Mouse (Mus musculus) hindbrain, embryonic 15.5 days (tissue): ENCODE measurements around the gene Parp8. TPM values are rescaled to one million over a fixed set of nuclear protein-coding genes. Genes with fewer than 3 reads are reported as not detected.
A peak's percentile ranks its signal among the peaks of the same experiment; 100 is the strongest.

Experiments used
- ATAC-seq: fragments of 200-750 bp; cut with Nextera tagmentation; 2 replicates; pipeline ENCODE4 v1.8.0; 2017; ENCODE audit warnings: low read depth, moderate number of reproducible peaks, moderate TSS enrichment; ENCODE audit not compliant: low FRiP score
- H3K27ac ChIP-seq: fragments of 300-500 bp; sonication (generic); replicated peaks from 2 replicates; pipeline ENCODE4 v1.5.1; 2015; ENCODE audit warnings: mild to moderate bottlenecking, inconsistent platforms
- H3K27me3 ChIP-seq: fragments of 300-500 bp; sonication (generic); 2 replicates; pipeline ENCODE4 v1.6.1; 2015; ENCODE audit warnings: control low read depth, inconsistent platforms
- H3K36me3 ChIP-seq: fragments of 300-500 bp; sonication (generic); 2 replicates; pipeline ENCODE4 v1.6.1; 2015; ENCODE audit warnings: control low read depth, inconsistent platforms
- H3K4me1 ChIP-seq: fragments of 300-500 bp; sonication (generic); replicated peaks from 2 replicates; pipeline ENCODE4 v1.6.1; 2015; ENCODE audit warnings: control low read depth, inconsistent platforms
- H3K4me2 ChIP-seq: fragments of 300-500 bp; sonication (generic); 2 replicates; pipeline ENCODE4 v1.6.1; 2015; ENCODE audit warnings: moderate library complexity, mild to moderate bottlenecking, inconsistent platforms
- H3K4me3 ChIP-seq: fragments of 300-500 bp; sonication (generic); 2 replicates; pipeline ENCODE4 v1.5.1; 2015; ENCODE audit warnings: mild to moderate bottlenecking, inconsistent platforms
- H3K9ac ChIP-seq: fragments of 300-500 bp; sonication (generic); 2 replicates; pipeline ENCODE4 v1.6.1; 2015; ENCODE audit warnings: inconsistent platforms
- H3K9me3 ChIP-seq: fragments of 300-500 bp; sonication (generic); 2 replicates; pipeline ENCODE4 v1.6.1; 2016; ENCODE audit warnings: control low read depth, inconsistent platforms
- WGBS: fragments of 180-500 bp; shearing (Covaris S2); methylation state at CpG from one replicate; pipeline ENCODE4 v1.1.7; 2015; 5-methylcytosine and 5-hydroxymethylcytosine counted together
- polyA plus RNA-seq: library from polyadenylated mRNA; unstranded; fragments of >200 nt; fragmentation: Nextera tagmentation; extraction: Ambion mirVana; gene quantifications from 2 replicates; pipeline ENCODE4 v1.2.1, GENCODE M21; 2015

Parp8 gene
- 29.1 and 32.5 TPM in 2 replicates for polyA plus RNA-seq

DNA sequence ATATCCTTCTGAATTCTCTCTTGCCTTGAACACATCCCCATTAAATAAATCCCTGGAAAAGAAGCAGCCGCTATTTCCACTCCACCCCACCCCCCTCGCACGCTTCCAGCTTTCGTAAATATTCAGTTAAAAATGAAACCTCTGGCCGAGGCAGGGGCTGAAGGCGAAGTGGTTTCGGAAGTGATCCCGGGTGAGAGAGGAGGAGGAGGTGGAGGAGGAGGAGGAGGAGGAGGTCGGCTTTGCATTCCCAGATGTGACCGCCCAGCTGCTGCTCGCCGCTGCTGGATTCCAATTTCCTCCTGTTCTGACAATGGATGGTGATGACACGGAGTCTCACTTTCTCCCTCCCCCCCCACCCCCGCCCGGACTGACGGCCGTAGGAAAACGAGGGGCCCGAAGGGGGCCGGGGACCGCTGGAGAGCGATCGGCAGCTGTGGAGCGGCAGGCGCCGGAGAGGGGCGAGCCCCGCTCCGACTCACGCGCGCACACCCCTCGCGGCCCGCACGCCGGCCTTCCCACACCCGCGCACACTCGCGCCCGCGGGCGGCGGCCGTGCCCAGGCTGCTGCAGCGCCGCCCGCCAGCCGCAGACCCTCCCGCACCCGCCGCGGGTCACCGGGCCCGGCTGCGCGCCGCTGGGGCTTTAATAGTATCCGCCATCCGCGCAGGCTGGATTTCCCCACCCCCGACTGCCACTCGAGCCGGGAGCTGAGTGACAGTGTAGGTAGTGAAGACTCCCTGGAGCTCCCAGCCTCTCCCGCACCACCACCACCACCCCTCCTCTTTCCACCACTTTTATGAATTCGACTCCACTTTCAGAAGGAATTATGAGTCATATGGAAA is at the start of gene Parp8:
Gene Parp8 (minus strand): TSS at position 312 of the 842 bp plus-strand sequence.
- under 1% methylated on average over 61 of the region's 67 CpGs for WGBS
- peak; percentile 84 for ATAC-seq
- H3K9ac ChIP-seq = peak within 1 kb of the TSS; percentile 99
- H3K27ac ChIP-seq = peak within 1 kb of the TSS; percentile 97
- H3K4me3 ChIP-seq = peak within 1 kb of the TSS; percentile 99
- H3K36me3 ChIP-seq = no peaks in the 10 kb centered on the region
- 0 out of 2 replicates have a peak, but pooled peaks cover 2% of the 10 kb centered on the region for H3K27me3 ChIP-seq
- H3K4me1 ChIP-seq = peaks cover 36% of the 10 kb centered on the region
- peak within 1 kb of the TSS; percentile 65 for H3K4me2 ChIP-seq
- no peaks in the 10 kb centered on the region for H3K9me3 ChIP-seq

DNA sequence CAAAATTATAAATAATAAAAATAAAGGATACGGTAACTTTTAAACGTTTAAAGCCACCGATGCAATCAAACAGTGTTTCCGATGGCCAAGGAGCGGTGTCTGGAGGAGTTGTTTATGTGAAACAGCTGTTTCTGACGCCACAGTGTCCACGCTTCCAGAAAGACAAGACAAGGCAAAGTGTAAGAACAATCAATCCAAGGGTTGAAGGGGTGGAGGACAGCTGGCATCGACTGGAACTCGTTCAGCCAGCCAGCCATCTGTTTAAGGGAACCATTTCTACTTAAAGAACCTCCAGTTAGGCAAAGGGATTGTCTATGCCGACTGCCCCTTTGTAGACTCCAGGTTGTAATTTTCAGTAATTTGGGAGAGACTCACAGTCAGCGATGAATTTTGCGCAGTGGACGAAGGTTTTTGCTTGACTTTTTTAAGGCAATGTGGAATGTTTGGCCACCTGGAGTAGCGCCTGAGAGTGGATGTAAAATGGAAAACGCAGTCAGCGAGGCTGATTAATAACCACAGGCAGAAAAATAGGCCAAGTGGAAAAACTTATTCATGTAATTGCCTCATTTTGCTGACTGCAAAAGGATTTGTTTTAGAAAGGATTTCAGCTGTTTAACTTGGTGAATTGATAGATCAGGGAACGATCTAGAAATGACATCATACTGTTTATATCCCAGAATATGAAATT is 37.4 kb upstream of the Parp8 start:
- no peaks in the 10 kb centered on the region for H3K27me3 ChIP-seq
- WGBS = 73% methylated on average over 17 of the region's 17 CpGs
- no peak overlapping the region for H3K9ac ChIP-seq
- no peak overlapping the region for H3K27ac ChIP-seq
- H3K9me3 ChIP-seq = no peaks in the 10 kb centered on the region
- H3K4me2 ChIP-seq = no peak overlapping the region
- H3K4me3 ChIP-seq = no peak overlapping the region
- H3K36me3 ChIP-seq = no peaks in the 10 kb centered on the region
- no peaks in the 10 kb centered on the region for H3K4me1 ChIP-seq
- no peak for ATAC-seq

GRCm38 (mm10) chr13:117056466-117056865 is 31.1 kb upstream of the Parp8 start:
- H3K27ac ChIP-seq = no peak overlapping the region
- H3K27me3 ChIP-seq = no peaks in the 10 kb centered on the region
- no peaks in the 10 kb centered on the region for H3K4me1 ChIP-seq
- H3K4me2 ChIP-seq = no peak overlapping the region
- H3K9me3 ChIP-seq = no peaks in the 10 kb centered on the region
- H3K4me3 ChIP-seq = no peak overlapping the region
- WGBS = 43% methylated on average over 2 of the region's 2 CpGs
- no peak for ATAC-seq
- H3K9ac ChIP-seq = no peak overlapping the region
- H3K36me3 ChIP-seq = no peaks in the 10 kb centered on the region

DNA sequence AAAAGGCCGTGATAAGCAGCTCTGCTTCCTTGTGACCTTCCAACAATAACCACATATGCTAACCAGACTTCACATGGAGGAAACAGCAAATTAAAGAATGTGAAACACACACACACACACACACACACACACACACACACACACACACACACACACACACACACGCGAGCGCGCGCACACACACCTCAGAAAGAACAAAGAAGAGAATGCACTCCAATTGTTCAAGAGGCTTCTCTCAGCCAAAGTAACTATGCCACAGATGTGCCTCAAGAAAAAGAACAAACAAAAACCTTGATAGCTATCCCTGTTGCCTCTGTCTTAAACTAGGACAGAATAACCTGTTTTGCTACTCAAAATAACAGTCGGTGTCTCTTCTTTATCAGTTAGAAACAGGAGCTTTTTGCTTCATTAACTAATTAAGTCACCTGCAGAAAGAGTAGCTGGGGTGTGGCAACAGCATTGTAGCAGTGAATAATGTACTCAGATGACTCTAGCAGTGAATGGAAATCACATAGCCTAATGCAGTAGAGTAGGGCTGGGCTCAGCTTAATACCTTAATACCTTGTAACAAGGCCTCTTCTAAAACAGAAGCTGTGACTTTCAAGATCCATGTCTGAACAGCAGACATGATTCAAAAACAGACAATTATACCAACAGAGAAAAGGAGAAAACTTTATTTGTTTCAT is 29.6 kb upstream of the Parp8 start:
- Histone ChIP-seq H3K36me3 (no peaks in the 10 kb centered on the region), H3K27me3 (no peaks in the 10 kb centered on the region)
- WGBS = 87% methylated on average over 7 of the region's 7 CpGs

DNA sequence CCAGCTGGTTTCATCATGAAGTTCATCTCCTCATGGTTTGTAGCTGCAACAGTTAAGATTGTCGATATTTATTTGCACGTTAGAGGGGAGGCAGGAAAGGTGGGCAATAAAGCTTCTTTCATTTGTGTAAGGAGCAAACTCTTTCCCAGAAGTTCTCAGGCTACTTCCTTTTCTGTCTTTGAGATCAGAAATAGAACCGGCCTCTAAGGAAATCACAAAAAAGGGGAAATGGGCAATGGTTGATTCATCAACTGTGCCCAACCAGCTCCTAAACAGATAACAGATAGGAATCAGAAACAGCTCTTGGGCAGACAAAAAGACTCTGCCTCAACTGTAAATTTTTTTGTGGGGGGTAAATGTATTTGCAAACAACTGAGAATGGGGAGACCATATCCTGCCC is 27.4 kb upstream of the Parp8 start:
- H3K36me3 ChIP-seq = no peaks in the 10 kb centered on the region
- H3K4me2 ChIP-seq = no peak overlapping the region
- no peaks in the 10 kb centered on the region for H3K4me1 ChIP-seq
- 90% methylated on average over 3 of the region's 3 CpGs for WGBS
- no peak for ATAC-seq
- H3K27ac ChIP-seq = no peak overlapping the region
- no peaks in the 10 kb centered on the region for H3K9me3 ChIP-seq
- no peaks in the 10 kb centered on the region for H3K27me3 ChIP-seq
- no peak overlapping the region for H3K9ac ChIP-seq
- no peak overlapping the region for H3K4me3 ChIP-seq

More for the DNA sequence above, 29.6 kb upstream of the Parp8 start:
- no peak overlapping the region for H3K4me2 ChIP-seq
- ATAC-seq = no peak
- no peak overlapping the region for H3K9ac ChIP-seq
- H3K9me3 ChIP-seq = no peaks in the 10 kb centered on the region
- H3K4me3 ChIP-seq = no peak overlapping the region
- no peak overlapping the region for H3K27ac ChIP-seq
- no peaks in the 10 kb centered on the region for H3K4me1 ChIP-seq

DNA sequence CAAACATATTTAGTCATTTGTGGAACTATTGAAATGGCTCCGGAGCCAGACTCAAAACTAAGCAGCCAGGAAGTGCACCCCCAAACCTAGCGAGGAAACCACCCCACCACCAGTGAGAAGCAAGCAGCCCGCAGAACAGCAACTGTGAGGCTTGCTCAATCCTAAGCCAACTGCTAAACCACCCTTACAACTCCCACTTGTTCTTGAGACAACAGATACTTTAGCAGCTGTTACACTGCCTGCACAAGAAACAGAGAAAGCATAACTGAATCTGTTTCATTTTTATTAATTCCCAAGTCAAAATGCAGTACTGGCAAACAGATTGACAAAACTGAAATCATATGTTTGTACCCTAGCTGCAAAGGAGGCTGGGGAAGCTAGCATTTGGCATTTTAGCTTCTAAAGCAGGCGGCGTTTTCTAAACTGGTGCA is 23.2 kb upstream of the Parp8 start:
- Histone ChIP-seq H3K9ac (no peak overlapping the region), H3K9me3 (no peaks in the 10 kb centered on the region), H3K27me3 (no peaks in the 10 kb centered on the region), H3K4me1 (no peaks in the 10 kb centered on the region), H3K36me3 (no peaks in the 10 kb centered on the region), H3K4me3 (no peak overlapping the region), H3K27ac (no peak overlapping the region), H3K4me2 (no peak overlapping the region)
- ATAC-seq = no peak
- WGBS = 87% methylated on average over 5 of the region's 5 CpGs

DNA sequence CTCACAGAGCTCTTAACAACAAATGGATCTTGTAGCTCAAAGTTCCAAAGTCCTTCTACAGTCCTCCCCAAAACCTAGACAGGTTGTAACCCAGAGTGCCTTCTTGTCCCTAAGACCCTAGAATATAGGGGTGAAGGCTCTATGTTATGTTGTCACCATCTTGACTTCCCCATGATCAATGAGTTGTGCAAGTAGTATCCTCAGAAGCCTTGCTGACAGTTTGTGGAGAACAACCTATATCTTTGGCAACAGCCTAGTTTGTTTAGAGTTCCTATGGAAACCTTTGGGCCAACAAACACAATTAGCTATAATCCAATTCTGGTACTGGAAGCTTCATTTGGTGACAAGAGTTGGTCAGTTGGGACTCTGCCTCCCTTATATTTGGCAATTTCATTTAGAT is 18.2 kb upstream of the Parp8 start:
- no peak overlapping the region for H3K4me2 ChIP-seq
- H3K9me3 ChIP-seq = no peaks in the 10 kb centered on the region
- no peak overlapping the region for H3K9ac ChIP-seq
- H3K4me3 ChIP-seq = no peak overlapping the region
- no peaks in the 10 kb centered on the region for H3K36me3 ChIP-seq
- H3K4me1 ChIP-seq = no peaks in the 10 kb centered on the region
- H3K27me3 ChIP-seq = no peaks in the 10 kb centered on the region
- H3K27ac ChIP-seq = no peak overlapping the region
- ATAC-seq = no peak

GRCm38 (mm10) chr13:117041021-117041420 is 15.7 kb upstream of the Parp8 start:
- Histone ChIP-seq H3K27ac (no peak overlapping the region), H3K9ac (no peak overlapping the region), H3K4me1 (no peaks in the 10 kb centered on the region), H3K9me3 (no peaks in the 10 kb centered on the region), H3K4me2 (no peak overlapping the region), H3K4me3 (no peak overlapping the region), H3K27me3 (no peaks in the 10 kb centered on the region), H3K36me3 (no peaks in the 10 kb centered on the region)
- no peak for ATAC-seq

DNA sequence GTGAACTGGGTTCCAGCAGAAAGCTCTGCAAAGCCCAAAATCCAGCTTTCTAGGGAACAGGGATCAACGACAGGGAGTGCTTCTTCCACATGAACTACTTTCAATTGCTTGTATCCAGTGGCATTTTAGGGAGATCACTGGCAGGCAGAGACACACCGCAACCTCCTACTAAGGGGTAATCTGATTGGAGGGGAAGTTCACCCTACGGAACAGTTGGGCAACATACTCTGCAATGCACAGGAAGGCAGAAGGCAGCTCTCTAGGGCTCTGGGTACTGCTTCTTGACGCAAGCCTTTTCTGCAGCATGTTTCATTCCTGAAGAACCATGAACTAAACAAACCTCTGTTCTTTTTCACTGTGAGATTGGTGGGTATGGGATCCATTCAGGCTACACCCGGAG is 10.9 kb upstream of the Parp8 start:
- WGBS = 75% methylated on average over 5 of the region's 5 CpGs
- ATAC-seq = no peak
- Histone ChIP-seq H3K9me3 (no peaks in the 10 kb centered on the region), H3K27me3 (no peaks in the 10 kb centered on the region), H3K36me3 (no peaks in the 10 kb centered on the region), H3K9ac (no peak overlapping the region), H3K27ac (no peak overlapping the region), H3K4me3 (no peak overlapping the region), H3K4me1 (no peaks in the 10 kb centered on the region), H3K4me2 (no peak overlapping the region)

GRCm38 (mm10) chr13:117035121-117035520 is 9.8 kb upstream of the Parp8 start:
- ATAC-seq = no peak
- Histone ChIP-seq H3K27me3 (no peaks in the 10 kb centered on the region), H3K4me1 (no peaks in the 10 kb centered on the region), H3K4me3 (no peak overlapping the region), H3K4me2 (no peak overlapping the region), H3K36me3 (no peaks in the 10 kb centered on the region), H3K9ac (no peak overlapping the region), H3K27ac (no peak overlapping the region), H3K9me3 (no peaks in the 10 kb centered on the region)
- WGBS = 72% methylated on average over 2 of the region's 2 CpGs

GRCm38 (mm10) chr13:117034676-117035075 is 9.3 kb upstream of the Parp8 start:
- H3K27me3 ChIP-seq = no peaks in the 10 kb centered on the region
- no peak for ATAC-seq
- H3K36me3 ChIP-seq = no peaks in the 10 kb centered on the region
- H3K4me1 ChIP-seq = no peaks in the 10 kb centered on the region
- no peak overlapping the region for H3K4me2 ChIP-seq
- no peak overlapping the region for H3K9ac ChIP-seq
- H3K9me3 ChIP-seq = no peaks in the 10 kb centered on the region
- no peak overlapping the region for H3K27ac ChIP-seq
- 75% methylated on average over 1 of the region's 1 CpGs for WGBS
- no peak overlapping the region for H3K4me3 ChIP-seq

GRCm38 (mm10) chr13:117033676-117034308 is 8.5 kb upstream of the Parp8 start:
- Histone ChIP-seq H3K9ac (no peak overlapping the region), H3K4me2 (no peak overlapping the region), H3K27me3 (no peaks in the 10 kb centered on the region), H3K4me1 (no peaks in the 10 kb centered on the region), H3K27ac (no peak overlapping the region), H3K4me3 (no peak overlapping the region), H3K36me3 (no peaks in the 10 kb centered on the region), H3K9me3 (no peaks in the 10 kb centered on the region)
- 84% methylated on average over 5 of the region's 5 CpGs for WGBS
- ATAC-seq = no peak
